10 mouse cellular contexts compared by ENCODE assay signal in the genomic region with DNA sequence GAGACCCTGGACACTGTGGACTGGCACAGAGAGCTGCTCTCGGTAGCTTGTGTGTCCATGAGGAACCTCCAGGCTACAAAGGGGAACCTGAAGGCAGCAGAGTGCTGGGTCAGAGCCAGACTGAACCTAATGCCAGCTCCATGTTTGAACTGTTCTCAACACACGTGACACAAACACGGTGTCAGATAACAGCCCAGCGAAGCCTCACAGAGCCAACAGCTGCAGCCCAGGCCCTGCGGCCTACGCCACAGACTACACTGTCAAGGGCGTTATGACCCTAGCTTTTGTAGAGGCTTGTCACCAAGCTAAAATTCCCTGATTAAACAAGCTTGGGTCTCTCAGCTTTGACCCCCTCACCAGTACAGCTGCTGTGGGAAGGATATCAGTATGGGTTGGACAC. TPM values are rescaled to one million over a fixed set of nuclear protein-coding genes. Genes with fewer than 3 reads are reported as not detected.
A peak's percentile ranks its signal among the peaks of the same experiment; 100 is the strongest.
DNase-seq lines count a peak whose midpoint lies in the region; ATAC-seq lines count a peak whose summit lies in the region.
"Had no signal": no experiment of that assay in that cellular context is flagged by ENCODE, and none has a peak within 500 bp of the region (broad histone marks: within the 10 kb centered on the region; RNA-seq: fewer than 3 reads in every experiment).

No protein-coding gene starts in this region.

- no peak overlapping the region for H3K9ac ChIP-seq in liver, embryonic 15.5 days
- no peak overlapping the region for H3K9ac ChIP-seq in liver, embryonic 11.5 days (ENCODE audit: low read depth, low read length)
- H3K9ac ChIP-seq in stomach, embryonic 14.5 days (replicated peaks; ENCODE audit: low read depth, low read length): no peak overlapping the region

- no peak overlapping the region for H3K27ac ChIP-seq in liver, embryonic 15.5 days (replicated peaks)
- no peak overlapping the region for H3K27ac ChIP-seq in liver, embryonic 11.5 days (ENCODE audit: low read depth, low read length)
- 0 out of 2 replicates have a peak overlapping the region, but pooled peaks have one; percentile 47 for H3K27ac ChIP-seq in limb, embryonic 10.5 days
- no peak overlapping the region for H3K27ac ChIP-seq in stomach, embryonic 14.5 days (ENCODE audit: low read length)

- no peak overlapping the region for H3K4me3 ChIP-seq in liver, embryonic 15.5 days (replicated peaks)
- no peak overlapping the region for H3K4me3 ChIP-seq in liver, embryonic 11.5 days (ENCODE audit: low read depth, low read length)
- H3K4me3 ChIP-seq in limb, embryonic 10.5 days: no peak overlapping the region
- no peak overlapping the region for H3K4me3 ChIP-seq in stomach, embryonic 14.5 days (ENCODE audit: low read depth, low read length)

- no peak for DNase-seq in liver, embryonic 11.5 days (ENCODE audit: low spot score)
- DNase-seq in limb, embryonic 10.5 days (ENCODE audit: low spot score): peak; percentile 41
- no peak for DNase-seq in cerebellum, adult 18-20 months
- DNase-seq in Muller cell, postnatal 12 days (ENCODE audit: inconsistent ontology term): no peak
- no peak for DNase-seq in right cerebral cortex, postnatal 4 days
- DNase-seq: thymus, adult 18-20 months had no signal

- 60% methylated on average over 7 of the region's 7 CpGs for WGBS in liver, embryonic 15.5 days (ENCODE audit: insufficient replicate concordance)
- WGBS in liver, embryonic 11.5 days: 73% methylated on average over 7 of the region's 7 CpGs
- WGBS in limb, embryonic 10.5 days: 65% methylated on average over 7 of the region's 7 CpGs
- WGBS in stomach, embryonic 14.5 days: 51% methylated on average over 7 of the region's 7 CpGs

- no peaks in the 10 kb centered on the region for H3K4me1 ChIP-seq in liver, embryonic 15.5 days (replicated peaks)
- H3K4me1 ChIP-seq in liver, embryonic 11.5 days (replicated peaks; ENCODE audit: control insufficient read depth, insufficient read depth, low read length): no peaks in the 10 kb centered on the region
- peaks cover 5% of the 10 kb centered on the region; the same call in 1 of the 2 replicates for H3K4me1 ChIP-seq in limb, embryonic 10.5 days
- H3K4me1 ChIP-seq in stomach, embryonic 14.5 days (ENCODE audit: control insufficient read depth, insufficient read depth, low read length): no peaks in the 10 kb centered on the region

- no peaks in the 10 kb centered on the region for H3K36me3 ChIP-seq in liver, embryonic 15.5 days (replicated peaks)
- H3K36me3 ChIP-seq in liver, embryonic 11.5 days (ENCODE audit: control insufficient read depth, insufficient read depth, low read length): no peaks in the 10 kb centered on the region
- no peaks in the 10 kb centered on the region for H3K36me3 ChIP-seq in limb, embryonic 10.5 days
- no peaks in the 10 kb centered on the region; the same call in 1 of the 2 replicates for H3K36me3 ChIP-seq in stomach, embryonic 14.5 days (ENCODE audit: control insufficient read depth, insufficient read depth, low read length)

- ATAC-seq in liver, embryonic 15.5 days (ENCODE audit: insufficient read depth): peak; percentile 34; the same call in 1 of the 2 replicates
- ATAC-seq in liver, embryonic 11.5 days (replicated peaks; ENCODE audit: low FRiP score): no peak
- peak; percentile 42 for ATAC-seq in granulocyte monocyte progenitor cell, adult 5-6 weeks (replicated peaks; ENCODE audit: poor library complexity, severe bottlenecking)
- peak; percentile 57; the same call in 1 of the 2 replicates for ATAC-seq in stomach, embryonic 14.5 days (ENCODE audit: insufficient number of reproducible peaks, insufficient read depth, low FRiP score, low read depth)
- ATAC-seq: Patski had no signal

- H3K4me2 ChIP-seq in liver, embryonic 15.5 days: no peak overlapping the region
- no peak overlapping the region for H3K4me2 ChIP-seq in liver, embryonic 11.5 days
- H3K4me2 ChIP-seq in stomach, embryonic 14.5 days (replicated peaks; ENCODE audit: low read depth, low read length): no peak overlapping the region

- H3K27me3 ChIP-seq in liver, embryonic 15.5 days: no peaks in the 10 kb centered on the region
- H3K27me3 ChIP-seq in liver, embryonic 11.5 days (replicated peaks; ENCODE audit: control insufficient read depth, insufficient read depth, low read length): no peaks in the 10 kb centered on the region
- no peaks in the 10 kb centered on the region for H3K27me3 ChIP-seq in limb, embryonic 10.5 days (ENCODE audit: low read depth, poor library complexity, severe bottlenecking)
- no peaks in the 10 kb centered on the region for H3K27me3 ChIP-seq in stomach, embryonic 14.5 days (ENCODE audit: control insufficient read depth, insufficient read depth, low read length)
- H3K27me3 ChIP-seq: Patski had no signal

- no peaks in the 10 kb centered on the region for H3K9me3 ChIP-seq in liver, embryonic 15.5 days (replicated peaks)
- H3K9me3 ChIP-seq in liver, embryonic 11.5 days (ENCODE audit: control insufficient read depth, low read length): no peaks in the 10 kb centered on the region
- no peaks in the 10 kb centered on the region for H3K9me3 ChIP-seq in limb, embryonic 10.5 days (replicated peaks)
- H3K9me3 ChIP-seq in stomach, embryonic 14.5 days (ENCODE audit: control insufficient read depth, low read depth, low read length): no peaks in the 10 kb centered on the region

RNA-seq across cellular contexts. Expression of a gene that starts 22.0 kb away (rescaled TPM):
- 7.1 and 7.5 TPM in 2 replicates for polyA plus RNA-seq in liver, embryonic 15.5 days (2015; fragmentation: Nextera tagmentation; extraction: Ambion mirVana)
- polyA plus RNA-seq in liver, embryonic 11.5 days (2014; fragmentation: Nextera tagmentation; extraction: Ambion mirVana): 3.8 and 5.5 TPM in 2 replicates
- total RNA-seq in granulocyte monocyte progenitor cell, adult 5-6 weeks (2014; fragmentation: Nextera tagmentation): not detected in 2 replicates
- total RNA-seq in granulocyte monocyte progenitor cell, adult 5-6 weeks (2017): 0.10 TPM in 1 of 2 replicates, not detected in the other
- 3.4 and 4.3 TPM in 2 replicates for polyA plus RNA-seq in limb, embryonic 10.5 days (2016; fragmentation: Nextera tagmentation; extraction: Ambion mirVana)
- 67.7 and 68.7 TPM in 2 replicates for polyA plus RNA-seq in stomach, embryonic 14.5 days (2014; fragmentation: Nextera tagmentation; extraction: Ambion mirVana)

RNA-seq across cellular contexts. Expression of a gene that starts 37.3 kb away (rescaled TPM):
- polyA plus RNA-seq in liver, embryonic 15.5 days (2015; fragmentation: Nextera tagmentation; extraction: Ambion mirVana): 0.16 TPM in 1 of 2 replicates, not detected in the other
- not detected in 2 replicates for polyA plus RNA-seq in liver, embryonic 11.5 days (2014; fragmentation: Nextera tagmentation; extraction: Ambion mirVana)
- not detected in 2 replicates for total RNA-seq in granulocyte monocyte progenitor cell, adult 5-6 weeks (2014; fragmentation: Nextera tagmentation)
- total RNA-seq in granulocyte monocyte progenitor cell, adult 5-6 weeks (2017): not detected in 2 replicates
- 0.29 and 0.40 TPM in 2 replicates for polyA plus RNA-seq in limb, embryonic 10.5 days (2016; fragmentation: Nextera tagmentation; extraction: Ambion mirVana)
- 2.3 and 2.6 TPM in 2 replicates for polyA plus RNA-seq in stomach, embryonic 14.5 days (2014; fragmentation: Nextera tagmentation; extraction: Ambion mirVana)
